Mouse (Mus musculus) CD8-positive naive resting alpha-beta T cell, adult 2 months (primary cell): ENCODE data around the gene Lsm3.

Source experiments
- DNase-seq, 2 experiments: peaks; one replicate each; pipeline ENCODE4 v3.0.0; 2022; ENCODE audit warnings: low read depth in 2 of 2, low spot score in 2 of 2

The Lsm3 gene

GRCm38 (mm10) chr6:91509326-91509725, 6.4 kb upstream of the Lsm3 start:
- DNase-seq, result peak; percentile 63 to 73

DNA sequence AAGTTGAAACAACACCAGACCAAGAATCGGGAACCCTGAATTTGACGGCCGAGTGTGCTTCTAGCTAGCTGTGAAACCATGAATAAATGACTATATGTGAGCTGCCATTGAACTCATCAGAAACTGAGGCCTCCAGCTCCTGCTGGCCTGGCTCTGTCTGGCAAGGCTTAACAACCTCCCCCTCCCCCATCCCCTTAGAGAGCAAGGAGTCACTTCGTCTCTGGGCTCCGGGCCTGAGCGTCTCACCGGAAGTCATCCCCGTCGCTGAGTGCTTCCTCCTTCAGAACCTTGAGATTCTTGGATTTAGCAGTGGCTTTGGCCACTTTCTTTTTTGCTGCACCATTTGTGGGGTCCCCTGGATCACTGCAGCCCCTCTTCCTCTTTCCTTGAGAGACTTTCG, 5.5 kb upstream of the Lsm3 start:
- DNase-seq, result no peak

GRCm38 (mm10) chr6:91514135-91514534, 1.6 kb upstream of the Lsm3 start:
- no peak for DNase-seq

DNA sequence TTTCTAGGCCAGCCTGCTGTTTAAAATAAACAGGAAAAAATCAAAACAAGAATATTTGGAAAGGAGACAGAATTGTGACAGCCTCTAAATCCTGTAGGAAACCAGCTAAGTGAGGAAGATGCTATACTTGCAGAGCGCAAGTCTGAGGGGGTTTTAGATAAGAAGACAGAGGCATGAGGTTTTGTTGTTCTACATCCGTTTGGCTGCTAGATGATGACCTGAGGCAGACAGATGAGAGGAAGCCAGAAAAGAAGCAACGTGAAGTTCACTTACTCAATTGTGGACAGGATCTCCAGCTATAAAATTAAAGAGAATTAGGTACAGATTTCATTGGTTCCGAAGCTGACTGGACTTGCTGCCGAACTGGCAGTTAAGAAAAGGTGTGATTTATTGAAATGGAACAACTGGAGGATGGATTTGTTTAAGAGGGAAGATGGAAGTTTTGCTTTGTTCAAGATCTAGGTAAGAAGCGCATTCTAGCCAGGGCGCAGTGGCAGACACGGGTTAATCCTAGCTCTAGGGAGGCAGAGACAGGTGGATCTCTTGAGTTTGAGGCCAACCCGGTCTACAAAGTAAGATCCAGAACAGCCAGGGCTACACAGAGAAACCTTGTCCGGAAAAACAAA, 878 bp upstream of the Lsm3 start:
- peak; percentile 4 to 12 for DNase-seq

GRCm38 (mm10) chr6:91518454-91519020, 2.8 kb downstream of the Lsm3 start:
- no peak for DNase-seq

DNA sequence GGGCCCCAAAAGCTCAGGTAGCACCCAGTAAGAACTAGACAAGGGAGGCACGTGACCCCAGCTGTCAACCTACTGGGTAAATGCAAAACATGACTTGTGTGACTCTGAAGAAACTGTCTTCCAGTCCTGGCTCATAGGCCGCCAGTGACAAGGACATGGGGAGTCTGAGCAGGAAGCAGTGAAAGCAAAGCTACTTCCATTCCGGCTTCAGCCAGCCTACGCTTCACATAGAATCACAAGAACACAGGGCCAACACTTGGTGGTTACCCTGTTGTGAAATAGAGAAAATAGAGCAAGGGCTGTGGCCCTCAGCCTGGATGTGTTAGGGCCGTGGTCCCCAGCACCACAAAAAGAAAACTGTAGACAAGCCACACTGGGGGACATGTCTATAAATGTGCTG, 7.1 kb downstream of the Lsm3 start:
- DNase-seq, result no peak

GRCm38 (mm10) chr6:91525544-91525943, 9.8 kb downstream of the Lsm3 start:
- DNase-seq, result no peak

DNA sequence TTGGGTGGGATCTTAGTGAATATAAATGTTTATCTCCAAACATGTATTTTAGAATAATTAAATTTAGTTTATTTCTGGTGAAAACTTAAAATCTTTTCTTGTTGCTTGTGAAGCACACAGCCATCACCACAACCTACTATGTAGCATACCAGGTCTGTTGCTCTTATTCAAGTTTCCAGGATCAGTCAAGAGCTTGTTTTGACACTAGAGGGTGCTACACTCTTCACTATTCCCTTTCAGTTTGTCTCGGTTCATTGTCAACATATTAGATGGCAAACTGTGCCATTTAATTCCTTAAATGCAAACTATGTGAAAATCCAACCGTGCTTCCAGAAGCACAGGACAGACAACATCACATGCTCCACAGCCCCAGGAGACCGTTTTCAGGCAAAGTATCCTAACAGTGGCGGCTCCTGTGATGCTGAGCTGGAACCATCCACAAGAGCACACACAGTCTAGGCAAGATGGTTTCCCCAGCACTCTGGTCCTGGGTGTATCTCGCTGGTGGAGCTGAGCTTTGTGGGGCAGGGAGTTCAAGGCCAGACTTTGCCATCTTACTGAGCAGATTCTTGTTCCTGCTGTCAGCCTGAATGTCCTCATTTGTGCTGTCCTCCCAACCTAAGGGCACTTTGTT, 11.6 kb downstream of the Lsm3 start:
- DNase-seq, result peak in 1 of 2 experiments; percentile 4

GRCm38 (mm10) chr6:91528265-91528664, 12.5 kb downstream of the Lsm3 start:
- DNase-seq, result no peak

DNA sequence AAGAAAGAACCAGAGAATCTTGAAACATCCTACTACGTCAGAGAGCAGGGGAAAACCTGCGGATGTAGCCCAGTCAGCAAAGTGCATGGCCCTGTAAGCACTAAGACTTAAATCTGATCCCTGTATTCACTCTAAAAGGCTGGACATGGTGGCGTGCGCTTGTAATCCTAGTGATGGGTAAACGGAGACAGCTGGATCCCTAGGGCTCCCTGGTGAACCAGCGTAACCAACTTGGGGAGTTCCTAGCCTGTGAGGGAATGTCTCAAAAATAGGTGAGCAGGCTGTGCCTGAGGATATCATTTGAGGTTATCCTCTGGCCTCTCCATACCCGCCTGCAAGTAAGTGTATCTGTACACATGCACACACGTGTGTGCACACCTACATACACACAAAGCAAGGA, 14.9 kb downstream of the Lsm3 start:
- DNase-seq, result no peak

- DNase-seq, result no peak
These were observed 15.5 kb downstream of the Lsm3 start for GRCm38 (mm10) chr6:91531276-91531675.

DNA sequence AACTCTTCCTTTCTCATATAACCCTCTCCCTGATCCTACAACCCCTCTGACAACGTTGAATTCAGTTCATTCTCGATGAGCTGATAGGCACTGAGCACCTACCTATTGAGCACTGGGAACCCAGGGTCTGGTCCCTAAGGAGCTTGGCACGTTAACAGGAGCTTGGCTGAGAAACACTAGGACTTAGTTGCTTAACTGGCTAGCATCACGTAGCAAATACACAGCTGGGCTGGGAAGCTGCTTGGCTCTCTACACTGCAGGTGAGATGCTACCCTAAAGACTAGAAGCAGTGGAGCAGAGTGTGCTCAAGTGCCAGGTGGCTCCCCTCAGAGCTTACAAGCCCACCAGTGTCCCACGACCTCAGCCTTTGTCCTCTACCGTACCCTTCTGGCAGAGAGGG, 16.9 kb downstream of the Lsm3 start:
- DNase-seq, result no peak

DNA sequence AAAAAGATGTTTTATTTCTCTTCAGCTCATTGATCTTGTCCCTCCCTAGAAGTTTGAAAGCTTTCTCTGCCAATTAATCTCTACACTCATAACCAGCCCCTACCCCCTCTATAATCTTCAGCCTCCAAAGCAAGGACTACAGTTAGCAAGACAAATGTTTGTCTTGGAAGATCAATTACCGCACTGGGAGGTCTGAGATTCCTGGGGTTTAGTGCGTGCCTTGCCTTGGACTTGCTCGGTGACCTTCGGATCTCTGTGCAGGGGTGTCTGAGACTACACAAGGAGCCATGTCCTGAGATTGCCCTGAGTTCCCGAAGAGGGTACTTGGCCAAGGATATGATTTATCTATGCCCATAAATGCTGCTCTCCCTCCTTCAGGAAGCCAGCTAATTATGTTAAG, 17.6 kb downstream of the Lsm3 start:
- no peak for DNase-seq

DNA sequence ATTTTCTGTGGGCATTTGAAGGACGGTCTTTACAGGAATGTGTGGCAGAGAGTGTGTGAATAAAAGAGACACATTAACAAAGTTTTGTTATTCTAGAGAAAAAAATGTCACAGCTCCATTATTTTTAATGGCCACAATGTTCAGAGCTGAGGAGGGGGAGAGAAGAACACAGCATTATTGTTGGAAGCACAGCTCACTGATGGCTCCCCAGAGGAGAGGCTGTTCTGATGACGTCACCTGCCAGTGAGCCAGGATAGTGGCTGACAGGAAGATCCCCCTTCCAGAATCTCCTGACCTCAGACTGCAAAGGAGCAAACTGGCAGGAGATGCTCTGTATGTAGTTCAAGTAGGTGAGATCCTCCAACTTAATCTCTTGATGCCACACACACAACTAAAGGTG, 18.0 kb downstream of the Lsm3 start:
- no peak for DNase-seq

DNA sequence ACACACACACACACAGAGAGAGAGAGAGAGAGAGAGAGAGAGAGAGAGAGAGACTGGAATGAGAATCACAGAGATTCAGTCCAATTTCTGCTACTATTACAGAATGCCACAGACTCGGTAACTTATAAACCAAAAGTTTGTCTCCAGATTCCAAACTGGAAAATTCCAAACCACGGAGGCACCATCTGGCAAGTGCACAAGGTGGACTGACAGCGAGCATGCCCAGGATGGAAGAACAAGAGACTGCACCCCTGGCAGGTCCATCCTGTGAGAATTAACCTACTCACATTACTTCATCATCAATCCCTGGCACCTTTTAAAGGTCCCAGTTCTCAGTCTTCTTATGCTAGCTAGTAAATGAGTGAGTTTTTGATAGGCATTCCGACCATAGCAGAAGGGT, 18.5 kb downstream of the Lsm3 start:
- no peak for DNase-seq

- no peak for DNase-seq
These were observed 19.5 kb downstream of the Lsm3 start for GRCm38 (mm10) chr6:91535231-91535630.

DNA sequence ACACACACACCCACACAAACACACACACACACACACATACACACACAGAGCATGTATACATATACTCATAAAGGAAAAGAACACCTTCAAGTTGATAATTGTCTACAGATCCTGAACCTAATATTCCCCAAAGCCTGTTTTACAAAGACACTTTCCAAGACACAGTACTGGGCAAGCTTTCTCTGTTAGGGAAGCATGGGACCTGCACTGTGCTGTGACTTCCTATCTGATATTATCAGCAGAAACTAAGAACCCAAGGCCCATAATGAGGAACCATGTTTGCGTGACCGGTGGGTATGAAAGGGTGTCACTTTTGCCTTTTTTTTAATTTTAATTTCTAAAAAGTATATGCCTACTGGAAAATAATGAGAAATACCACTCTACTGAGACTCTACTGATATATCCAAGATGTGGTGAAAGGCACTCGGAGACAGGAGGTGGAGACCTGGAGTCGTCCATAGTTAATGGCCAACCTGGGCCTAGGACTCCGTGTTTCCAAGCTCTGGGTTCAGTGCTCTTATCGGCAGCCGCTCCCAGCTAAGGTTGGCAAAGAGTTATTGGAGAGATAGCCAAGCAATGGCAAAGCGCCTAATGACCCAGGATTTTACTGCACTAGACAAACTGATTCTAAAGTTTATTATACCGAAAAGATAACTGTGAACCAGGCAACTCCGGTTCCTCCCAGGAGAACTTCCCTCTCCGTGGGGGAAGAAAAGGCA, 20.5 kb downstream of the Lsm3 start:
- no peak for DNase-seq

DNA sequence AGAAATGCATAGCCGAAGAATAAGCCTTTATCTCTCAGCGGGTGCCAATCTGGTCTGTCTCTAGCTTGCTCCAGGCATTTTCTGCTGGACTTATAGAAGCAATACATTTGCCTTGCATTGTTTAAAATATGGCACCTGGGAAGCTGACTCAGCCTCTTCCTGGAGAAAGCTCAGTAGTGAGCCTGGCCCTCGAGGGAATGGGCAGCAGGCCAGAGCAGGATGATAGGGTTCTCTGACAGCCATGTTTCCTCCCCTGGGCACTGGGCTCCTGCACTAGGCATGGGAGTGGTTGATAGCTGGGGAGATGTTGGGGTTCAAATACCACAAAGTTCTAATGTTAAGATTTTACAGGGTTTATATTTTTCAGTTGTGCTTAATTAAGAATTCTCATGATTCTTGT, 25.5 kb downstream of the Lsm3 start:
- no peak for DNase-seq

DNA sequence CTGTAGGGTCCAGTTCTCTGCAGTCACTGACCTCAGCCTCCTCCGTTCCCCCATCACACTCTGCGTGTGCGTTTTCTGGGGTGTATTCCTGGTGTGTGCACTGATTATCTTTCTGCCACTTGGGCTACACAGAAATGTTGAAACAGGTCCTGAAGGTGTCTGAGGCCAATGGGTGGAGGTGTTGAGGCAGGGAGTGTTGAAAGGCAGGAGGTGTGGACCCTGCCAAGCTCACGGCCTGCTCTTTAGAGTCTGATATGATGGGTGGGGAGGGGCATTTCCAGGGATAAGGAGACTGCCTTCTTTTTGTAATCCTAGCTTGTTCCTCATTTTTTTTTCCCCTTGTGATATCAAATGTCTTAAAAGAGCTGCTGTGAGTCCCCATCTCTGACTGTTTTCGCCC, 27.3 kb downstream of the Lsm3 start:
- no peak for DNase-seq

DNA sequence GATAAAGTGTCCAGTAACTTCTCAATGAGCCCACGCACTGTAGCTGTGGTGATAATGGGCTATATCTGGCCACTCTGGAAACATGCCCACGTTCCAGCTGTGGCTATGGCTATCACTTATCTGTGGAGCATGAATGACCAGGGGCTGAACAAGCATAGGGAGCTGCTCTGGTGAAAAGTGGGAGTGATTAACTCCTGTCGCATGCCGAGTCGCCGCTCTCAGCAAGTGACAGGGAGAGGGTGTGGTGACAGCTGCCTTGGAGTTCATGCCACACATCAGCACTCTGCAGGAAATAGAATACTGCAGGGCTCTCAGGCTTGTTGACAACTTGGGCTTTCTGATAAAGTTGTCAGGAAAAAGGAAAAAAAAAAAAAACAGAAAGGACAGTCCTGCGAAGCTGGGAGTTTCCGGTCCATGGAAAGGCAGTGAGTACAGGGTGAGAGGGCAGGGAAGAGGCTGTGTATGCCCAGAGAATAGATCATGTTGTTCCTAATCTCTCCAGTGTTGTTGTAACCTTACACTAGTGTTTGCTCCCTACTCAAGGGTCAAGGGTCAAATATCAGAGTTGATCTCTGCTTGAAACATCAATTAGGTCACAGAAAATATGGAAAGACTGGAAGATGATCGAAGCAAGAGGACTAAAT, 30.6 kb downstream of the Lsm3 start:
- no peak for DNase-seq

GRCm38 (mm10) chr6:91547313-91547712, 31.6 kb downstream of the Lsm3 start:
- no peak for DNase-seq

- no peak for DNase-seq
These were observed 33.9 kb downstream of the Lsm3 start for GRCm38 (mm10) chr6:91549621-91550020.
